Mouse (Mus musculus): ENCODE data around the gene Lrrn2. TPM values are rescaled to one million over a fixed set of nuclear protein-coding genes. Genes with fewer than 3 reads are reported as not detected.

The Lrrn2 gene
- polyA plus RNA-seq (2016; fragmentation: Nextera tagmentation; extraction: Ambion mirVana) = 0.55 and 0.62 TPM in 2 replicates

GRCm38 (mm10) chr1:132880161-132881005 is at the start of gene Lrrn2:
Gene Lrrn2 (plus strand): TSS chr1:132880273.
- Histone ChIP-seq H3K4me3 (peak within 1 kb of the TSS; percentile 44), H3K9ac (no peak within 1 kb of the TSS), H3K4me2 (peak within 1 kb of the TSS; percentile 68), H3K27ac (no peak within 1 kb of the TSS), H3K9me3 (replicated peaks) (no peaks in the 10 kb centered on the region), H3K27me3 (replicated peaks) (peaks cover 94% of the 10 kb centered on the region), H3K36me3 (no peaks in the 10 kb centered on the region), H3K4me1 (no peaks in the 10 kb centered on the region)
- WGBS (ENCODE audit: insufficient replicate concordance) = 1% methylated on average over 65 of the region's 80 CpGs
- ATAC-seq = no peak

GRCm38 (mm10) chr1:132831963-132832362 is 48.1 kb upstream of the Lrrn2 start:
- H3K4me2 ChIP-seq = no peak overlapping the region
- H3K4me1 ChIP-seq = no peaks in the 10 kb centered on the region
- H3K27me3 ChIP-seq (replicated peaks) = no peaks in the 10 kb centered on the region; the same call in 1 of the 2 replicates
- H3K4me3 ChIP-seq = no peak overlapping the region
- no peak overlapping the region for H3K27ac ChIP-seq
- H3K9ac ChIP-seq = no peak overlapping the region
- 69% methylated on average over 4 of the region's 4 CpGs for WGBS (ENCODE audit: insufficient replicate concordance)
- no peaks in the 10 kb centered on the region for H3K9me3 ChIP-seq (replicated peaks)
- H3K36me3 ChIP-seq = no peaks in the 10 kb centered on the region
- no peak for ATAC-seq

- Histone ChIP-seq H3K4me2 (no peak overlapping the region), H3K9me3 (replicated peaks) (no peaks in the 10 kb centered on the region), H3K4me1 (no peaks in the 10 kb centered on the region), H3K36me3 (no peaks in the 10 kb centered on the region), H3K9ac (no peak overlapping the region), H3K27ac (no peak overlapping the region), H3K4me3 (no peak overlapping the region), H3K27me3 (replicated peaks) (no peaks in the 10 kb centered on the region; the same call in 1 of the 2 replicates)
- no peak for ATAC-seq
- 35% methylated on average over 8 of the region's 8 CpGs for WGBS (ENCODE audit: insufficient replicate concordance)
These were observed 46.0 kb upstream of the Lrrn2 start for GRCm38 (mm10) chr1:132834037-132834436.

GRCm38 (mm10) chr1:132836895-132837294 is 43.2 kb upstream of the Lrrn2 start:
- H3K9me3 ChIP-seq (replicated peaks) = no peaks in the 10 kb centered on the region
- no peaks in the 10 kb centered on the region for H3K27me3 ChIP-seq (replicated peaks)
- ATAC-seq = no peak
- H3K27ac ChIP-seq = no peak overlapping the region
- no peaks in the 10 kb centered on the region for H3K36me3 ChIP-seq
- WGBS (ENCODE audit: insufficient replicate concordance) = 59% methylated on average over 8 of the region's 8 CpGs
- H3K4me3 ChIP-seq = no peak overlapping the region
- H3K4me2 ChIP-seq = no peak overlapping the region
- no peaks in the 10 kb centered on the region for H3K4me1 ChIP-seq
- no peak overlapping the region for H3K9ac ChIP-seq

- no peak for ATAC-seq
- H3K4me1 ChIP-seq = no peaks in the 10 kb centered on the region
- no peak overlapping the region for H3K4me3 ChIP-seq
- H3K27ac ChIP-seq = no peak overlapping the region
- H3K27me3 ChIP-seq (replicated peaks) = no peaks in the 10 kb centered on the region
- H3K9me3 ChIP-seq (replicated peaks) = no peaks in the 10 kb centered on the region
- no peak overlapping the region for H3K9ac ChIP-seq
- H3K36me3 ChIP-seq = no peaks in the 10 kb centered on the region
- WGBS (ENCODE audit: insufficient replicate concordance) = 60% methylated on average over 5 of the region's 5 CpGs
- H3K4me2 ChIP-seq = no peak overlapping the region
These were observed 42.4 kb upstream of the Lrrn2 start for GRCm38 (mm10) chr1:132837691-132838090.

GRCm38 (mm10) chr1:132838371-132838770 is 41.7 kb upstream of the Lrrn2 start:
- H3K27ac ChIP-seq = no peak overlapping the region
- no peak for ATAC-seq
- H3K27me3 ChIP-seq (replicated peaks) = no peaks in the 10 kb centered on the region
- no peaks in the 10 kb centered on the region for H3K9me3 ChIP-seq (replicated peaks)
- H3K4me1 ChIP-seq = no peaks in the 10 kb centered on the region
- no peaks in the 10 kb centered on the region for H3K36me3 ChIP-seq
- H3K4me2 ChIP-seq = no peak overlapping the region
- H3K4me3 ChIP-seq = no peak overlapping the region
- no peak overlapping the region for H3K9ac ChIP-seq
- 52% methylated on average over 1 of the region's 1 CpGs for WGBS (ENCODE audit: insufficient replicate concordance)

GRCm38 (mm10) chr1:132843612-132844011 is 36.5 kb upstream of the Lrrn2 start:
- H3K4me3 ChIP-seq = no peak overlapping the region
- H3K4me1 ChIP-seq = no peaks in the 10 kb centered on the region
- peaks cover 6% of the 10 kb centered on the region; the same call in 1 of the 2 replicates for H3K9me3 ChIP-seq (replicated peaks)
- H3K4me2 ChIP-seq = no peak overlapping the region
- H3K36me3 ChIP-seq = no peaks in the 10 kb centered on the region
- H3K27me3 ChIP-seq (replicated peaks) = no peaks in the 10 kb centered on the region
- H3K27ac ChIP-seq = no peak overlapping the region
- ATAC-seq = no peak
- H3K9ac ChIP-seq = no peak overlapping the region
- WGBS (ENCODE audit: insufficient replicate concordance) = 69% methylated on average over 10 of the region's 10 CpGs

GRCm38 (mm10) chr1:132844088-132844804 is 35.8 kb upstream of the Lrrn2 start:
- Histone ChIP-seq H3K9ac (no peak overlapping the region), H3K4me3 (no peak overlapping the region), H3K27ac (no peak overlapping the region), H3K4me1 (no peaks in the 10 kb centered on the region), H3K4me2 (no peak overlapping the region), H3K36me3 (no peaks in the 10 kb centered on the region), H3K27me3 (replicated peaks) (no peaks in the 10 kb centered on the region), H3K9me3 (replicated peaks) (peaks cover 6% of the 10 kb centered on the region; the same call in 1 of the 2 replicates)
- 86% methylated on average over 20 of the region's 20 CpGs for WGBS (ENCODE audit: insufficient replicate concordance)
- ATAC-seq = no peak

GRCm38 (mm10) chr1:132845766-132846165 is 34.3 kb upstream of the Lrrn2 start:
- Histone ChIP-seq H3K4me3 (no peak overlapping the region), H3K4me2 (no peak overlapping the region), H3K27me3 (replicated peaks) (no peaks in the 10 kb centered on the region), H3K36me3 (no peaks in the 10 kb centered on the region), H3K9ac (no peak overlapping the region), H3K9me3 (replicated peaks) (peaks cover 6% of the 10 kb centered on the region; the same call in 1 of the 2 replicates), H3K4me1 (no peaks in the 10 kb centered on the region), H3K27ac (no peak overlapping the region)
- 65% methylated on average over 8 of the region's 8 CpGs for WGBS (ENCODE audit: insufficient replicate concordance)
- no peak for ATAC-seq

- no peak overlapping the region for H3K9ac ChIP-seq
- H3K27me3 ChIP-seq (replicated peaks) = peaks cover 5% of the 10 kb centered on the region; the same call in 1 of the 2 replicates
- no peaks in the 10 kb centered on the region for H3K4me1 ChIP-seq
- H3K27ac ChIP-seq = no peak overlapping the region
- peaks cover 6% of the 10 kb centered on the region; the same call in 1 of the 2 replicates for H3K9me3 ChIP-seq (replicated peaks)
- no peak for ATAC-seq
- 44% methylated on average over 5 of the region's 5 CpGs for WGBS (ENCODE audit: insufficient replicate concordance)
- no peaks in the 10 kb centered on the region for H3K36me3 ChIP-seq
- H3K4me3 ChIP-seq = no peak overlapping the region
- H3K4me2 ChIP-seq = no peak overlapping the region
These were observed 29.3 kb upstream of the Lrrn2 start for GRCm38 (mm10) chr1:132850809-132851208.

- H3K4me3 ChIP-seq = no peak overlapping the region
- H3K9me3 ChIP-seq (replicated peaks) = peaks cover 6% of the 10 kb centered on the region; the same call in 1 of the 2 replicates
- no peak overlapping the region for H3K9ac ChIP-seq
- no peak overlapping the region for H3K27ac ChIP-seq
- 50% methylated on average over 2 of the region's 2 CpGs for WGBS (ENCODE audit: insufficient replicate concordance)
- H3K36me3 ChIP-seq = no peaks in the 10 kb centered on the region
- no peak overlapping the region for H3K4me2 ChIP-seq
- no peaks in the 10 kb centered on the region for H3K4me1 ChIP-seq
- H3K27me3 ChIP-seq (replicated peaks) = peaks cover 5% of the 10 kb centered on the region; the same call in 1 of the 2 replicates
- no peak for ATAC-seq
These were observed 28.8 kb upstream of the Lrrn2 start for GRCm38 (mm10) chr1:132851296-132851695.

GRCm38 (mm10) chr1:132851771-132852170 is 28.3 kb upstream of the Lrrn2 start:
- no peak overlapping the region for H3K4me2 ChIP-seq
- H3K4me1 ChIP-seq = no peaks in the 10 kb centered on the region
- H3K9ac ChIP-seq = no peak overlapping the region
- ATAC-seq = no peak
- no peak overlapping the region for H3K27ac ChIP-seq
- WGBS (ENCODE audit: insufficient replicate concordance) = 48% methylated on average over 4 of the region's 4 CpGs
- peaks cover 5% of the 10 kb centered on the region; the same call in 1 of the 2 replicates for H3K27me3 ChIP-seq (replicated peaks)
- H3K4me3 ChIP-seq = no peak overlapping the region
- no peaks in the 10 kb centered on the region for H3K36me3 ChIP-seq
- H3K9me3 ChIP-seq (replicated peaks) = peaks cover 6% of the 10 kb centered on the region; the same call in 1 of the 2 replicates

Measured in liver, embryonic 12.5 days (tissue).